Mouse (Mus musculus) kidney, adult 18-20 months (tissue): Measurements from ENCODE around the gene Engase.

ENCODE experiments used
- DNase-seq: peaks from one replicate; pipeline ENCODE4 v3.0.0; 2021

Engase gene

DNA sequence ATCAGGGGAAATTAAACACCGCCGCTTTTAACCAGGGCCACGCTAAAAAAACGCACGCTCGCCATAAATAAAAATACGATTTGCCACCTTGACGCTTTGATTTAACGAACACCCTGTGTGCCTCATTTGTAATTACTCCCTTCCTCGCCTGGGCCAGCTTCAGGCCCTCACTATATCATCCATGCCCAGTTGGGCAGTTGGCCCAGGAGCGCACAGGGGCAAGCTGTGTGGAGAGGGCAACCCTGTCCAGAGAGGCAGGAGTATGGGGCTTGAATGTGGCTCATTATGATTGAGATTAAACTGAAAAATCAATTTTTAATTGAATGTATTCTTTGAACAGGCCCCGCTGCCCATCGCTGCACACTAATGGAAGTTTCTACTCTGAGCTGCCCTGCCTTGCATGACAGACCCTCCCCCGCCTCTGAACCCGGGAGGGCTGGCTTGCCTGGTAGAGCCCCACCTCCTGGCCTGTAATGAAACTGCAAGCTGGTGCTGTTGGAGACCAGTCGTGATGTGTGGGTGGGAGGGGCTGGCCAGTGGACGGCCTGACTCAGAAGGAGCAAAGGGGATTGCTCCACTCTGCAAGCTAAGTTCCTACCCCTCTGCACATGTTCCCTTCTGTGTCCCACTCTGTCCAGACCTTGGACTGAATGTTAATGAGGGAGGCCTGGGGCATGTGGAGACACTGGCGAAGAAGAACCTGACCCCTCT, 57.9 kb downstream of the Engase start:
- no peak for DNase-seq

DNA sequence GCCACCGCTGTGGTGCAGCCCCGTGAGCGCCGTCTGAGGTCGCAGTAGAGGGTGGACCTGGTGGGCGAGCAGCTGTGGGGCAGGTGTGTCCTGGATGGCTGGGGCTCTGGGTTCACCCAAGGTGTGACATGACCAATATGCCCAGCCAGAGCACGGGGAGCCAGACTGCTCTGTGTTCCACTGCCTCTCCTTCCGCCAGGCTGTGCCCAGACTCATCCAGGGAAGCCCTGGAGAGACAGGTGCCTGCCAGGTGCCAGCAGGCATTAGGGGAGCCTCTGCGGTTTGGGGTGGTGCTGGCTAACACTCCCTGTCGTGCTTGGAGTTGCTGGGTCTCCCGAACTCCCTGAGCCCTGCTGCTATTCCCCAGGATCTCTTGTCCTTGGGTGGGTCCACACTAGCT, 61.4 kb downstream of the Engase start:
- DNase-seq: no peak
